Mouse (Mus musculus) E14TG2a.4 (cell line): ENCODE data around the gene Cort.

Experiments
- H3K27me3 ChIP-seq: 2 replicates; pipeline ENCODE4 v1.6.1; 2014; ENCODE audit warnings: low read length, control low read depth; ENCODE audit not compliant: insufficient read depth
- H3K36me3 ChIP-seq: 2 replicates; pipeline ENCODE4 v1.6.1; 2014; ENCODE audit warnings: low read length, control low read depth; ENCODE audit not compliant: insufficient read depth
- H3K4me1 ChIP-seq: replicated peaks from 2 replicates; pipeline ENCODE4 v1.6.1; 2014; ENCODE audit warnings: low read depth, low read length, control low read depth
- H3K4me3 ChIP-seq: replicated peaks from 2 replicates; pipeline ENCODE4 v1.5.1; 2014; ENCODE audit warnings: mild to moderate bottlenecking, low read length
- H3K9me3 ChIP-seq: 2 replicates; pipeline ENCODE4 v1.6.1; 2014; ENCODE audit warnings: low read length, control low read depth
- CTCF ChIP-seq: conservative IDR thresholded peaks from 2 replicates; pipeline ENCODE4 v1.5.1; 2014; ENCODE audit warnings: low read length
- NANOG ChIP-seq: IDR thresholded peaks from 2 replicates; pipeline ENCODE4 v1.6.1; 2014; ENCODE audit warnings: borderline replicate concordance, low read length, mixed read lengths
- POU5F1 ChIP-seq: IDR thresholded peaks from 2 replicates; pipeline ENCODE4 v1.6.1; 2014; ENCODE audit warnings: low read length, borderline replicate concordance

Gene Cort

DNA sequence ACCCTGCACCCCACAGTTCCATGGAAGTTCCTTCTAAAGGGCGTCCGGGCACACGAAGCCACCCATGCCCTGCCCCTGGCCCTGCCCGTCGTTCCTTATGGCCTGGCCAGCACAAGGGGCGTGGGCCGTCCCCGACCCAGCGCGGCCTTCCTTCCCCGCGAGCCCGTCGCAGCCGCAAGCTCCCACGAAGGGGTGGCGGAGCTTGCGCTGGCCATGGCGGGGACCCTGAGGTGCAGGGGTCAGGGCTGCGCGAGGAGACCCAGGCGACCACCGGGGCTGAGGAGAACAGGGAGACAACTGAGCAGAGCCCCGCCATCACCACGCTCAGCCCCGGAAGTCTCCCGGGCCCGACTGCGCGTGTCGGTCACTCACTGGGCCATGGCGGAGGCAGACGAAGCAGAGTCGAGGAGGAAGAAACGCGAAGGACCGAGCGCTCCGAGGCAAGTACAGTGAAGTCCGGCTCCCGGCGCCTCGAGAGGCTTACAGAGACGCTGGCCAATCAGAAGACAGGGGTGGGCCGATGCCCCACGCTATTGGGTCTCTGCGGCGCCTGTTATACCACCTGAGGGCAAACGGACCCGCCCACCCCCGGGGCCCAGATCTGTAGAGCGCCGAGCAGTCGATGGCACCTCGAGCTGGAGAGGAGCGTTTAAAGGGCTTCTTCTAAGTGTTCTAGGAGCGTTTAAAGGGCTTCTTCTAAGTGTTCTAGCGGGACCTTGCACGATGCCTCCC lies 39.8 kb upstream of the Cort start, which contains the start of gene Pgd:
Pgd (minus strand) TSS at position 557 of the 732 bp plus-strand sequence.
- no peak for TF ChIP-seq CTCF
- TF ChIP-seq POU5F1, result no peak
- TF ChIP-seq NANOG, result no peak
- Histone ChIP-seq H3K4me3 (peak within 1 kb of the TSS; percentile 93), H3K9me3 (no peaks in the 10 kb centered on the region), H3K4me1 (peaks cover 80% of the 10 kb centered on the region), H3K27me3 (no peaks in the 10 kb centered on the region), H3K36me3 (peaks cover 40% of the 10 kb centered on the region)

DNA sequence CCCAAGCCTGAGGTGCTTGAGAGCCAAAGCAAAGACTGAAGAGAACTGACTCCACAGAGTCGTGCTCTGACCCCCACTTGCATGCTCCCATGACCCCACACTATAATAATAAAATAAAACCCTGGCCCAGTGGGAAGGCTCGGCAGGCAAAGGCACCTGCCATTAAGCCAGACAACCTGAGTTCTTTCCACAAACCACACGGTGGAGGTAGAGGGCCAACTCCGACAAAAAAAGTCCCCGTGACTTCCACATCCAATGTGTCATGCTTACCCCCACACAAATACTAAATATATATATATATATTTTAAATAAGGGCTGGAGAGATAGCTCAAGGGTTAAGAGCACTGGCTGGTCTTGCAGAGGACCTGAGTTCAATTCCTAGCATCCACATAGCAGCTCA lies 37.6 kb upstream of the Cort start:
- Histone ChIP-seq H3K27me3 (no peaks in the 10 kb centered on the region), H3K9me3 (no peaks in the 10 kb centered on the region), H3K4me1 (peaks cover 84% of the 10 kb centered on the region), H3K36me3 (peaks cover 62% of the 10 kb centered on the region), H3K4me3 (peak overlapping the region; percentile 93; the same call in 1 of the 2 replicates)
- TF ChIP-seq CTCF, result no peak; the same call in 1 of the 2 replicates
- TF ChIP-seq NANOG, result no peak
- TF ChIP-seq POU5F1, result no peak

DNA sequence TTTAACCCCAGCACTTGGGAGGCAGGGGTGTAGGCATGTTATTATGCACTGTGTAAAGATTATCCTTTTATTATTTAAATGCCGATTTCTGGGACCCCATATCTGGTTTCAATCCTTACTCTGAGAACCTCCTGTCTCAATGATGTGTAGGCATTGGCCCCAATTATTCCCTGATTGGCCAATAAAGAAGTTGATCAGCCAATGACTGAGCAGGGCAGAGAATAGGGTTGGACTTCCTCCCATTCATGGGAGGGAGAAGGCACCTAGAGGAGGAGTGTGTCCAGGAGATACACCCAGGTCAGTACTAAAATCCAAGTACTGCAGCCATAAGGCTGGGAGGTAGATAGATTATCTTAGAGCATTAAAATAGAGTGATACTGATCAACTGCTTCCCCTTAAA lies 36.6 kb upstream of the Cort start:
- Histone ChIP-seq H3K9me3 (no peaks in the 10 kb centered on the region), H3K27me3 (no peaks in the 10 kb centered on the region), H3K4me3 (peak overlapping the region; percentile 4; the same call in 1 of the 2 replicates), H3K36me3 (peaks cover 71% of the 10 kb centered on the region), H3K4me1 (peaks cover 86% of the 10 kb centered on the region)
- TF ChIP-seq CTCF (no peak), POU5F1 (no peak), NANOG (no peak)

DNA sequence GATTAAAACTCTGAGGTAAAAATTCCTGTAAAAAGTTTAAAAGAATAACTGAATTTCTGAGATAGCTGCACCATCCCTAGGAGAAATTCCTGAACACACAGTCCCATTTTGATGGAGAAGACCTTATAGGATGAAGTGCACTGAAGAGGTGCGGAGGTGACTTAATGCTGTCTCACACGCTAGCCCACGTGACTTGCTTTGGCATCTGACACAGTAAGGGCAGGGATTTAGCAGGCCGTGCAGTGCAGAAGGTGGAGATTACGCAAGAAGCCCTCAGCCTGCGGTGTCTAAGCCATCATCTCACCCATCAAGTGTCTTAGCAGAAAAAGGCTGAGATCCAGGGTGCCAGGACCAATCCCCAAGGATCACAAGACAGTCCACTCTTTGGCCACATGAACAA lies 34.6 kb upstream of the Cort start:
- H3K9me3 ChIP-seq, result no peaks in the 10 kb centered on the region
- peaks cover 99% of the 10 kb centered on the region for H3K4me1 ChIP-seq
- no peaks in the 10 kb centered on the region for H3K27me3 ChIP-seq
- TF ChIP-seq POU5F1, result no peak
- no peak for TF ChIP-seq NANOG
- no peak for TF ChIP-seq CTCF
- peak overlapping the region; percentile 55; the same call in 1 of the 2 replicates for H3K4me3 ChIP-seq
- peaks cover 92% of the 10 kb centered on the region for H3K36me3 ChIP-seq

DNA sequence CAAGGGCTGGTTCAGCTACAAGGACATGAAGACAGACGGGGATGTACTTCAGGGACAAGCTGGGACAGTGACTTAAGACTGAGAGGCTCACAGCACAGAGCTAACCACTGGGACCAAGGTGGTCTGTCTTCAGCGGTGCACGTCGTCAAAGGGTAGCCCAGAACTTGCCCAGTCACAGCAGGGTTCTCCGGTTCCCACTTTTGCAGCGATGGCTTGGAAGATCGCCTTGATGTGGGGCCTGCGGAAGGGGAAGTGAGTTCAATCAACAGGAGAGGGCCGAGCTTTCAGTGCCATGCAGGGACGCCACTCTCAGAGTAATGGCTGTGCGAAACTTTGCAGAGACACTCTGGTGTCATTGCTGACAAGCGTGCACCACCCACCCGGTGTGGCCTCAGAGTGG lies 33.3 kb upstream of the Cort start:
- peaks cover 97% of the 10 kb centered on the region for H3K36me3 ChIP-seq
- H3K9me3 ChIP-seq, result no peaks in the 10 kb centered on the region
- H3K4me3 ChIP-seq, result peak overlapping the region; percentile 55
- TF ChIP-seq CTCF (no peak), POU5F1 (no peak), NANOG (no peak)
- peaks cover 96% of the 10 kb centered on the region for H3K4me1 ChIP-seq
- H3K27me3 ChIP-seq, result no peaks in the 10 kb centered on the region

DNA sequence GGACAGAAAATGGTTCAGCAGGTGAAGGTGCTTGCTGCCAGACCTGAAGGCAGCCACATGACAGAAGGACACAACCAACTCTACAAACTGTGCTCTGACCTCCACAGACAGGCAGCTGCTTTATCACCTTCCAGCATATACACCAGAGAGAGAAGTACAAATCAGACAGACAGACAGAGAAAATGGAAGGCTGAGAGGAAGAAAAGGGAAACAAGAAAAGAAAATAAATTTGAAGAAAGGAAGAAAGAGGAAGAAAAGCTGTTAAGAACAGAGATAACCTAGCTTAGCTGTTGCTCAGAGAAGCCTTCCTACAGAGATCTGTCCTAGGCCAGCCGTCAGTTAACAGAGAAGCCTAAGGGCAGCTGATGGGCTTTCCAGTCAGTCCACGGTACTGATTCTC lies 32.6 kb upstream of the Cort start:
- H3K9me3 ChIP-seq, result no peaks in the 10 kb centered on the region
- H3K4me3 ChIP-seq, result 0 out of 2 replicates have a peak overlapping the region, but pooled peaks have one; percentile 55
- peaks cover 95% of the 10 kb centered on the region for H3K4me1 ChIP-seq
- H3K27me3 ChIP-seq, result no peaks in the 10 kb centered on the region
- peaks cover 97% of the 10 kb centered on the region for H3K36me3 ChIP-seq
- TF ChIP-seq NANOG, result no peak
- TF ChIP-seq POU5F1, result no peak

DNA sequence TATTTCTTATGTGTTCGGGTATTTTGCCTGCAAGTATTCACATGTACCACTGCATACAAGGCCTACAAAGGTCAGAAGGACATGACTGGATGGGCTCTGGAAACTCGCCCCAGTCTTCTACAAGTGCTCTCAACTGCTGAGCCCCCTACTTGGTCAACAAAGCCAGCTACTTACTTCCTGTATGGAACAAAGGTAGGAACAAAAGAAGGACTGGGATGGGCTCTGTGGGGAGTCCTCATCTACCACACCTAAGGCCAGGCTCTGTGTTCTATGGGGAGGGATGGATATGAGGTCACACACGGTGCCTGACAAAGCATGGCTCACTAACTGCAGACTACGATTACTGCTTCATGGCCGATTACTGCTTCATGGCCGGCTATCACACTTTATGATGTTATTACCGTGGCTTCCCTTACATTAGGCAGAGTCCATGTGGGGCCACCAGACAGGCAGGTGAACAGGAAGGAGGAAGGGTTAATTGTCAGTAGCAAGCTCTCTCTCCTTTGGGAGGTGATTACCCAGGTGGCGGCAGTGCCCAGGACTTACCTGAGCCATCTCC lies 30.9 kb upstream of the Cort start:
- H3K9me3 ChIP-seq, result 0 out of 2 replicates have a peak, but pooled peaks cover under 1% of the 10 kb centered on the region
- peaks cover 94% of the 10 kb centered on the region for H3K4me1 ChIP-seq
- no peaks in the 10 kb centered on the region for H3K27me3 ChIP-seq
- TF ChIP-seq POU5F1 (no peak), NANOG (peak; percentile 82)
- peaks cover 99% of the 10 kb centered on the region for H3K36me3 ChIP-seq
- H3K4me3 ChIP-seq, result peak overlapping the region; percentile 33

DNA sequence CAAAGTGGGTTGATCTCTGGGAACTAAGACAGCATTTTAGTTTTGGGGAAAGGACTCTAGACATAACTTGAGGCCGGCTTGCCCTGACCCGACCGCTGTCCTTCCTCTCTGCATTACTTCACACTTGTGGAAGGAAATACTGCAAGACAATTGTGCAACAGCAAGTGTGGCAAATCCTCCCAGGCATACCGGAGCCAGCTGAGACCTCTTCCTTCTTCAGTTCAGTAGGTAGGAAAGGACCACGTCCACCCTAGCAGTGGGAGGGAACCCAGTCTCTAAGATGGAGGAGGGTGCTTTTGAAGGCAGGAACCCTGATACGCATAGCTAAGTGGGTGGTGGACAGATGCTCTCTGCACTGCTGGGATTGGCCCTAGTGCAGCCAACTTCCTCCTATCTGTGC lies 29.1 kb upstream of the Cort start:
- Histone ChIP-seq H3K27me3 (no peaks in the 10 kb centered on the region), H3K36me3 (peaks cover 100% of the 10 kb centered on the region), H3K9me3 (peaks cover 6% of the 10 kb centered on the region; the same call in 1 of the 2 replicates), H3K4me1 (peaks cover 78% of the 10 kb centered on the region), H3K4me3 (no peak overlapping the region)
- TF ChIP-seq POU5F1, result no peak
- TF ChIP-seq NANOG, result no peak
- no peak for TF ChIP-seq CTCF

DNA sequence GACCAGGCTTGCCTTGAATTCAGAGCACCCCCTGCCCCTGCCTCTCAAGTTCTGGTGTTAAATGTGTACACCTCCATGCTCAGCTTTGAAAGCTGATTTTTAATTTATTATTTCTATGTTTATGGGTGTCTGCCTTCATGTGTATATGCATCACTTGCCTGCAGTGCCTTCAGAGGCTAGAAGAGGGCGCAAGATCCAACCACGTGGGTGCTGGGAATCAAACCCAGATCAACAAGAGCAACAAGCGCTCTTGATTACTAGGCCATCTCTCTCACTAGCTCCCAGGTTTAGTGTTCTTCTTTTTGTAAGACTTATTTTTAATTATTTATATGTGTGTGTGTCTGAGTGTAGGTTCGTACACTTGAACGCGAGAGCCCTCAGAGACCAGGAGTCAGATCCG lies 28.3 kb upstream of the Cort start:
- peaks cover 77% of the 10 kb centered on the region for H3K4me1 ChIP-seq
- H3K9me3 ChIP-seq, result peaks cover 6% of the 10 kb centered on the region; the same call in 1 of the 2 replicates
- peaks cover 100% of the 10 kb centered on the region for H3K36me3 ChIP-seq
- TF ChIP-seq CTCF (peak; percentile 22), POU5F1 (no peak), NANOG (no peak)
- H3K27me3 ChIP-seq, result no peaks in the 10 kb centered on the region
- no peak overlapping the region for H3K4me3 ChIP-seq
